Mouse (Mus musculus): ENCODE results near the gene Vmn1r89. TPM values are rescaled to one million over a fixed set of nuclear protein-coding genes. Genes with fewer than 3 reads are reported as not detected.

Gene Vmn1r89
- not detected in 2 replicates for total RNA-seq (2012; rRNA removed)
- not detected in 2 replicates for total RNA-seq (2014; rRNA removed)
- polyA plus RNA-seq (2012; ENCODE audit: insufficient read length, low read depth) = not detected in 2 replicates

GRCm38 (mm10) chr7:13212720-13213119, at the start of gene Vmn1r89:
Vmn1r89 (plus strand) TSS chr7:13213020.
- TF ChIP-seq NRF1 (IDR thresholded peaks at IDR 0.05; ENCODE audit: low read depth, low read length) (no peak), TBP (conservative IDR thresholded peaks at IDR 0.05; ENCODE audit: low read depth, low read length) (no peak), MAFK (IDR thresholded peaks at IDR 0.05; ENCODE audit: insufficient replicate concordance, low read length) (no peak), TCF12 (IDR thresholded peaks at IDR 0.05; ENCODE audit: low read depth, low read length) (no peak), RCOR1 (conservative IDR thresholded peaks at IDR 0.05; ENCODE audit: low read depth, low read length) (no peak), MXI1 (IDR thresholded peaks at IDR 0.05; ENCODE audit: low read depth, low read length) (no peak)
- Histone ChIP-seq H3K27ac (ENCODE audit: insufficient read depth, low read depth) (no peak within 1 kb of the TSS), H3K4me3 (replicated peaks in 1 of 3; ENCODE audit: low read depth in 2 of 3, low read length in 2 of 3, poor library complexity in 1 of 3) (no peak within 1 kb of the TSS), H3K36me3 (replicated peaks in 1 of 2; ENCODE audit: control insufficient read depth in 1 of 2, insufficient read depth in 1 of 2, low read length in 1 of 2) (no peaks in the 10 kb centered on the region), H3K27me3 (replicated peaks) (peaks cover 54% of the 10 kb centered on the region), H3K9me3 (replicated peaks; ENCODE audit: low read length) (no peaks in the 10 kb centered on the region), H3K4me1 (ENCODE audit: control insufficient read depth in 1 of 2, insufficient read depth in 2 of 2) (no peaks in the 10 kb centered on the region), H3K79me2 (replicated peaks; ENCODE audit: control insufficient read depth, extremely low read depth, insufficient read depth, poor library complexity, severe bottlenecking) (no peaks in the 10 kb centered on the region), H3K9ac (ENCODE audit: insufficient read depth, low read depth) (no peak within 1 kb of the TSS), H3K4me2 (ENCODE audit: insufficient read depth, low read depth, poor library complexity, severe bottlenecking) (no peak within 1 kb of the TSS)
- in situ Hi-C loops (cut with MboI; ENCODE audit: low pct_ligation_motif_present, low pct_unique_long_range_greater_than_20kb, low sequenced_read_pairs) (no loop called here), dilution Hi-C loops (cut with MboI; ENCODE audit: extremely low pct_ligation_motif_present, extremely low pct_unique_long_range_greater_than_20kb, low sequenced_read_pairs) (no loop called here)
- DNase-seq (ENCODE audit: extremely low read depth) = no peak

GRCm38 (mm10) chr7:13260746-13261700, 48.2 kb downstream of the Vmn1r89 start:
- H3K9ac ChIP-seq (ENCODE audit: insufficient read depth, low read depth) = no peak overlapping the region
- TF ChIP-seq ZNF384 (IDR thresholded peaks at IDR 0.05; ENCODE audit: low read depth, low read length) = no peak
- TF ChIP-seq RCOR1 (conservative IDR thresholded peaks at IDR 0.05; ENCODE audit: low read depth, low read length) = no peak
- TF ChIP-seq MAX (IDR thresholded peaks at IDR 0.05; ENCODE audit: low read length) = no peak
- TF ChIP-seq IRF4 (IDR thresholded peaks at IDR 0.05; ENCODE audit: low read depth, low read length) = no peak
- no peak for TF ChIP-seq KAT2A (IDR thresholded peaks at IDR 0.05; ENCODE audit: insufficient replicate concordance, low read length)
- no peak for TF ChIP-seq POLR2A (IDR thresholded peaks at IDR 0.05; ENCODE audit: low read depth, low read length)
- TF ChIP-seq CTCF (conservative IDR thresholded peaks at IDR 0.05 in 1 of 2, IDR thresholded peaks at IDR 0.05 in 1 of 2; ENCODE audit: low read depth in 2 of 2, low read length in 2 of 2) = no peak
- TF ChIP-seq TBP (conservative IDR thresholded peaks at IDR 0.05; ENCODE audit: low read depth, low read length) = no peak
- DNase-seq (ENCODE audit: extremely low read depth) = no peak
- peaks cover 0 to 13% of the 10 kb centered on the region in 2 experiments; a peak in 2 of 4 replicates for H3K4me1 ChIP-seq (ENCODE audit: control insufficient read depth in 1 of 2, insufficient read depth in 2 of 2)
- dilution Hi-C loops (cut with MboI; ENCODE audit: extremely low pct_ligation_motif_present, extremely low pct_unique_long_range_greater_than_20kb, low sequenced_read_pairs) (no loop called here), in situ Hi-C loops (cut with MboI; ENCODE audit: low pct_ligation_motif_present, low pct_unique_long_range_greater_than_20kb, low sequenced_read_pairs) (no loop called here)
- no peak overlapping the region for H3K4me3 ChIP-seq (replicated peaks in 1 of 3; ENCODE audit: low read depth in 2 of 3, low read length in 2 of 3, poor library complexity in 1 of 3)
- no peaks in the 10 kb centered on the region for H3K9me3 ChIP-seq (replicated peaks; ENCODE audit: low read length)
- no peaks in the 10 kb centered on the region for H3K27me3 ChIP-seq (replicated peaks)
- no peaks in the 10 kb centered on the region for H3K79me2 ChIP-seq (replicated peaks; ENCODE audit: control insufficient read depth, extremely low read depth, insufficient read depth, poor library complexity, severe bottlenecking)
- no peak overlapping the region for H3K27ac ChIP-seq (ENCODE audit: insufficient read depth, low read depth)
- H3K4me2 ChIP-seq (ENCODE audit: insufficient read depth, low read depth, poor library complexity, severe bottlenecking) = no peak overlapping the region
- peaks cover 0 to 8% of the 10 kb centered on the region in 2 experiments for H3K36me3 ChIP-seq (replicated peaks in 1 of 2; ENCODE audit: control insufficient read depth in 1 of 2, insufficient read depth in 1 of 2, low read length in 1 of 2)

Data from CH12.LX (cell line).